Mouse (Mus musculus): ENCODE results near the gene Gapvd1.
"Not testable (repeated sequence)": the region's sequence is repeated elsewhere in the genome, so short reads cannot be mapped to it uniquely, and the experiment has no call there.

Gapvd1 gene

DNA sequence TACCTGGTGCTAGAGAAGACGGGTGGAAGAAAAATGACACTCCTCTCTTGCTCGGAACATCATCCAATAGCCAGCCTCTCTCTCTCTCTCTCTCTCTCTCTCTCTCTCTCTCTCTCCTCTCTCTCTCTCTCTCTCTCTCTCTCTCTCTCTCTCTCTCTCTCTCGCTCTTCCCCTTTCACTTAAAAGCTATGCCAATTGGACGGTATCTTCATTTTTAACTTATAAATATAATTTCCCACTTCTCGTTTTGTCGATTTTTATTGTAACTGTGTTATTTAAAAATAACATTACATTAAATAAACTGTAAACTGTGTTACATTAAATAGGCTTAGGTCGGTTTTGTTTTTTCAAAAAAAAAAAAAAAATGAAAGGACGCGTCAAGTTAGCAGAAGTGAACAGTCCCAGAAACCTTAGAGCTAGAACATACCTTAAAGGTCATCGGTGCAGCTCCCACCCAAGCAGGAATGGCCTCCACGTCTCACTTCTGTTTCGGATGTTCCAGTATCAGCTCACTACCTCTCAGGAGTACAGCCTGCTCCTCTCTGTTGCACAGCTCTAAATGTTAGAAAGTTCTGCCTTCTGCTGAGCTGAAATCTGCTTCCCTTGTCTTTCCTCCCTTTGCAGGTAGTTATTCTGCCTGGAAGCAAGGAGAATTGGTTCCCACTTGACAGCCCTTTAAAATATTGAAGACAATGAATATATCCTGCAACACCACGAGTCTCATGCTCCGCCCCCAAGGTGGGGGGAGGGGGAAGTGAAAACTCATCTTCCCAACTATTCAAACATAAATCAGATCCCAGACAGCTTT is at the start of gene Gapvd1:
TSS of gene Gapvd1 (minus strand) at position 682 of the 808 bp plus-strand sequence.
- peak; percentile 83 for DNase-seq (ENCODE audit: low spot score)

DNA sequence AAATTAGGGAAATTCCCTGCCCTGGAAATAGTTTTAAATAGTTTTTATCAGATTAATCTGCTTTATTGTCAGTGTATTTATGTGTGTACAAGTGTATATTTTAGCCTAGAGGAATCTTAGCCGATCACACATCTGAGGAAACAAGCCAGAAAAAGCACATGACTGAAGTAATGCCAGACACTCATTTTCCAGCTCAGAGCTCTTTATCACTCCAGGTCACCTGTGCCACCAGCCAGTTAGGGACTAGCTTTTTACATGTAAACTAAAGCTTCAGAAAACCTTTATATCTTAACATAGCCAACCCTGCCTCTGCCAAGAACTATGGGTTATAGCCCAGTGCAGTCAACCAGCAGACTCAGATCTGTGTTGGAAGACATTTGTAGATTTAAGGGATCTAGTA is 49.8 kb upstream of the Gapvd1 start:
- no peak for DNase-seq (ENCODE audit: low spot score)

DNA sequence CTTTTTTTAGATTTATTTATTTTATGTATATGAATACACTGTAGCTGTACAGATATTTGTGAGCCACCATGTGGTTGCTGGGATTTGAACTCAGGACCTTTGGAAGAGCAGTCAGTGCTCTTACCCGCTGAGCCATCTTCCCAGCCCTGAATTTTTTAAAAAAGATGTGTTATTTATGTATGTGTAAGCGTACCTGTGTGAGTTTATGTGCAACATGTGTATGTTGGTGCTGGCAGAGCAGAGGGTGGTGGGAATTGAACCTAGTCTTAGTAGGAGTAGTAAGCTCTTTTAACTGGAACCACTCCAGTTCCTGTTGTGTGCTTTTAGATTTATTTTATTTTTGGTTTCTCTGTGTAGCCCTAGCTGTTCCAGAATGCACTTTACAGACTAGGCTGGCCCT is 49.1 kb upstream of the Gapvd1 start:
- DNase-seq (ENCODE audit: low spot score): no peak

DNA sequence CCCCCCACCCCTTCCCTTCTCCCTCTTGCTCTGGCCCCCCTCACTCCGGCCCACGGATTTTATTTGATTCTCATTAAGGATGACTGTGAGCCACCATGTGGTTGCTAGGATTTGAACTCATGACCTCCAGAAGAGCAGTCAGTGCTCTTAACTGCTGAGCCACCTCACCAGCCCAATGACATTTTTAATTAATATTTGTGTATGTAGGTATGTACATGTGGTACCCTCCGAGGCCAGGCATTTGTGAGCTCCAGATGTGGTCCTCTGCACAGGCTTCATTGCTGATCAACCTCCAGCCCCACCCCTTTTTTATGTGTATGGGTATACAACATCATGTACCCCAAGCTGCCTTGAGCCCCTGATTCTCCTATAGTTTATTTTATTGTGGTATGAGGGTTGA is 48.7 kb upstream of the Gapvd1 start:
- DNase-seq (ENCODE audit: low spot score): no peak

DNA sequence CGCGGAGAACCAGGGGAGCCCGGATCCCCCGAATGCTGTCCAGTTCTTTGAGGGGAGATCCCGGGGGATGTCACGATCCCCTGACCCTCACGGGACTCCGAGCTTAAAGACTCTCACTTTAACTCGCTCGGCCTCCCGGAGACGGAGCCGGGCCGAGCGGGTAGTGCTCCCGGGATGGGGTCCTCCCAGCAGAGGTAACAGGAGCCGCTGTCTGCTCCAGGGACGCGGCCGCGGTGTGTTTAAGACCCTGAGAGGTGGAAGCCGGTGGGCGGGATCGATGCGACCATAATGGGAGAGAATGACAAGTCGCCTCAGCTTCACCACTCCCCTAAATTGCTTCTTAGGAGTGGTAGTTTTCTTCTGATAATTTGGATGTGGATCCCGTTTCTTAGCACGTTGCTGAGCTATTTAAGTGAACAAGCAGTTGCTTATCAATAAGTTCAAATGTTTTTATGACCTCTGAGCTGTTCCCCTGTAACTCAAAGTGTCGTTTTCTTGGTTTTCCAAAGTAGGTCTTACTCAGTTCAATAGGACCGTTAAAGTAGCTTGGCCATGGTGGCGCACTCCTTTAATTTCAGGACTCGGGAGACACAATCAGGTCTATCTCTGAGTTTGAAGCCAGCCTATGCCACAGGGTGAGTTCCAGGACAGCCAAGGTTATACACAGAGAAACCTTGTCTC is 47.7 kb upstream of the Gapvd1 start:
- peak; percentile 41 for DNase-seq (ENCODE audit: low spot score)

DNA sequence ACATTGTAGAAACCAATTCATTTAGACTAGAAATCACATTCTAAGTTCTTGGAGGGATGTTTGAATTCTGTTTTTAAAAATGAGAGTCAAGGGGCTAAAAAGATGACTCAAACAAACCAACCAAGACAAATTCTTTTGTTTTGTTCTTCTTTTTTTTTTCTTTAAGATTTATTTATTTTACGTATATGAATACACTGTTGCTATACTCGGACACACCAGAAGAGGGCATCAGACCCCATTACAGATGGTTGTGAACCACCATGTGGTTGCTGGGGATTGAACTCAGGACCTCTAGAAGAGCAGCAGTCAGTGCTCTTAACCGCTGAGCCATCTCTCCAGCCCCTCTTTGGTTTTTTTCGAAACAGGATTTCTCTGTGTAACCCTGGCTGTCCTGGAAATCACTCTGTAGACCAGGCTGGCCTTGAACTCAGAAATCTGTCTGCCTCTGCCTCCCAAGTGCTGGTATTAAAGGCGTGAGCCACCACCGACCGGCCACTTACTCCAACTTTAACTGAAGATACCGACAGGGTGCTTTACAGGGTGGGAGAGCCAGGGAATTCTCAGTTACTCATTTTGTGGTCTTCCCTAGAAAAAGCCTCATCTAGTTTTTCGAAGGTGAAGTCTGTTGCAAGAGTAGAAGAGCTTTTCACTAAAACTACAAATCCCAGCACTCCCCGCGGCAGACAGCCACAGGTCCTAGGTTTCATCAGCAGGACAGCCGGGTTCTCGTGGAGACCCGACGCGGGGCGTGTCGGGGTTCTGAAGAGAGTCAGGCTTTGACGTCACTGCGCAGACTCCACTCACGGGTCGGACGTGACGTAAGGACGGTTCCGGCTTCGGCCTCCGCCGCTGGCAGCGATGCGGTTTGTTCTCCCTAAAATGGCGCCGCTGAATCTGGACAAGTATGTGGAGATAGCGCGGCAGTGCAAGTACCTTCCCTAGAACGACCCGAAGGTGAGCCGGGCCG is 46.8 kb upstream of the Gapvd1 start:
- DNase-seq (ENCODE audit: low spot score): peak; percentile 100

DNA sequence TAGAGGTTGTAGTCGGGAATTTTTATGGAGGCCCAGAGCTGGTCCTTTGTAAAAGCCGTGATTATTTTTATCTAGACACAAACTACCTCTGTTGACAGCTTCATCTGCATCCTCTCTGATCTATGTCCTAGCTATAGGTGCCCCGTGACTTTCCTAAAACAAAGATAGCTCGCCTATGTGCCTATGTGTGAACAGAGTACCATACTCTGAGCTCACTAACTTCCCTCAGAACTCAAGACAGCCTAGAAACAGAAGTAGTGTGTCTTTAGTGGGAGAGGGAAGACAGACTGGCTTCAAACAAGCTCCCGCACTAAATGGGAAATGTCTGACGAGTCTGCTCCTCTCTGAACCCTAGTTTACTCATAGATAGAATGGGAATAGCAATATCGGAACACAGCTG is 45.3 kb upstream of the Gapvd1 start:
- DNase-seq (ENCODE audit: low spot score): no peak

DNA sequence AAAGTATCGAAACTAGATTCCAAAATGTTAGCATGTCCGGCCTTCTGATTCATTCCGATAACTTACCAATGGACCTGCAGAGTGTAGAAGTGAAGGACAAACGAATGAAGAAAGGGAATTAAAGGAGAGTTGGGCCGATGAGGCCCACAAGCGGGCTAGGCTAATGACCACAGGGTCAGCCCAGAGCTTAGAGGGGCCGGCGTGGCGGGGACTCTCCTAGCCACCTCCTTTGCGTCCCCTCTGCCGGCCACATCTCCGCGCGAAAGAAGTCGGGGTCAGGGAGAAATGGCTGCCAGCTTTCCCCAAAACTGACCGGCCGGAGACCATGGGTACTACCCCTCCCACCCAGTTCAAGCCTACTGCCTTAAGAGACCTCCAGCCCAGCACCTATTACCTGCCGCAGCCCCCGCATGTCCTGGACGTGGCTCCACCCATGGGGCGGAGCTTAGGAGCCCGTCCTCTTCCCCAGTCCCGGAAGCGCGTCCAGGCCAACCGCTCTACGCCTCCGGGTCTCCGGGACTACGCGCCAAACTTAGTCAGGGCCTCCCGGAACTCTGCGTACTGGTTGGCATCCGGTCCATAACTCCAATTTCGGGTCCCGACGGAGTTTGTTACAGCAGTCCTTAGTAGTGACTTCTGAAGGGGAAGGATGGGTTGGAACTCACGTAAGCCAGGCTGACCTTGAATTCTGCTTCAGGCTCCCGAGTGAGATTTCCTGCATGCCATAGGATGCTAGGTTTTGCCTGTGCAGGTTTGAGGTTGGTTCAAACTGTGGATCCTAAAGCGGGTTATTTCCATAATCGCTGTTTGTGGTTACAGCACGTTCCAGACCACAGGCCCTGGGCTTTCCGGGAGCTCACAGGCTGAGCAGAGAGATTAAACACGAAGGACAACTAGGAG is 44.6 kb upstream of the Gapvd1 start, which contains the start of gene Rabepk:
TSS of gene Rabepk (minus strand) at position 556 of the 900 bp plus-strand sequence.
- peak; percentile 93 for DNase-seq (ENCODE audit: low spot score)

DNA sequence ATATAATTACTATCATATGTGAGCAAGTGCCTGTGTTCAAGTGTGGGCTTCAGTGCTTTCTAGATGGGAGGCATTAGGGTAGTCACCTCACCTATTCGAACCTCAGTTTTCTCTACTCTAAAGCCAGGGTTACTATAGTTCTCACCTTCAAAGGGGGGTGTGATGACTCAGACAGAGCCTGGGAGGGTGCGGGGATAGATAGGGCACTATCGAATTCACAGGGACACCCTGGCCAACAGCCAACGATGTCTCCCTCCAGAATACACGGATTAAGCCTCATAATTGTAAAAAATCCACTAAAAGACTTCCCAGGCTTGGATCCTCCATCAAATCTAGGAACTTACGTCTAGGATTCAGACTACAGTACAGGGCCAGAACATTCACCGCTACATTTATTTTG is 40.4 kb upstream of the Gapvd1 start:
- no peak for DNase-seq (ENCODE audit: low spot score)

DNA sequence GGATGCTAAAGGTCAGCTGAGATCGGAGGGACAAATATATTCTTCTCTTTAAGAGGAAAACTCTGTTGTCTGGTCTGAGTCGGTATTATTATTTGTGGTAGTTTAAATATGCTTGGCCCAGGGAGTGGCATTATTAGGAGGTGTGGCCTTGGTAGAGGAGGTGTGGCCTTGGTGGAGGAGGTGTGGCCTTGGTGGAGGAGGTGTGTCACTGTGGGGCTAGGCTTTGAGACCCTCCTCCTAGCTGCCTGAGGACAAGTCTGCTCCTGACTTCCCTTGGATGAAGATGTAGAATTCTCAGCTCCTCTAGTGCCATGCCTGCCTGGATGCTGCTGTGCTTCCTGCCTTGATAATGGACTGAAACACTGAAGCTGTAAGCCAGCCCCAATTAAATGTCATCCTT is 39.5 kb upstream of the Gapvd1 start:
- DNase-seq (ENCODE audit: low spot score): no peak

DNA sequence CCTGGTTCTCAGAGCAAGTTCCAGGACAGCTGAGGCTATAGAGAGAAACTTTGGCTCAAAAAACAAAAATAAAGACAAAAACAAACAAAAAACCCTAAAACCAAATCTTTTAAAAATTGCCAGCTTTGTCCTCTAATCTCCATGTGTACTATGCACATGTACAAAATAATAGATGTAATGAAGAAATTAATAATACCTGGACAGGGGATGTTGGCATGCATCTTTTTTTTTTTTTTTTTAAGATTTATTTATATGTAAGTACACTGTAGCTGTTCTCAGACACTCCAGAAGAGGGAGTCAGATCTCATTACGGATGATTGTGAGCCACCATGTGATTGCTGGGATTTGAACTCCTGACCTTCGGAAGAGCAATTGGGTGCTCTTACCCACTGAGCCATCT is 37.5 kb upstream of the Gapvd1 start:
- not testable (repeated sequence) for DNase-seq (ENCODE audit: low spot score)

DNA sequence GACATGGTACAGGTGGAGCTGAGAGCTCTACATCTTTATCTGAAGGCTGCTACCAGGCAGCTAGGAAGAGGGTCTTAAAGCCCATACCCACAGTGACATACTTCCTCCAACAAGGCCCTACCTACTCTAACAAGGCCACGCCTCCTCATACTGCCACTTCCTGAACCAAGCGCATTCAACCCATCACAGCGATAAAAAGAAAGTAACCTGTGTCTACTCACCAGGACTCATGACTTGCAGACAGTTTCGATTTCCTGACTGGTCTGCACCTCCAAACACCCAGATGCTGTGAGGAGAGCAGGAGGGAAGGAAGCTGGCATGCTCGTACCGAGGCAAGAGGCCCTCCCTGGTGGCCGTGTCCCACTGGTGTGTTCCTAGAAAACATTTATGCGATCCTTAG is 35.2 kb upstream of the Gapvd1 start:
- no peak for DNase-seq (ENCODE audit: low spot score)

DNA sequence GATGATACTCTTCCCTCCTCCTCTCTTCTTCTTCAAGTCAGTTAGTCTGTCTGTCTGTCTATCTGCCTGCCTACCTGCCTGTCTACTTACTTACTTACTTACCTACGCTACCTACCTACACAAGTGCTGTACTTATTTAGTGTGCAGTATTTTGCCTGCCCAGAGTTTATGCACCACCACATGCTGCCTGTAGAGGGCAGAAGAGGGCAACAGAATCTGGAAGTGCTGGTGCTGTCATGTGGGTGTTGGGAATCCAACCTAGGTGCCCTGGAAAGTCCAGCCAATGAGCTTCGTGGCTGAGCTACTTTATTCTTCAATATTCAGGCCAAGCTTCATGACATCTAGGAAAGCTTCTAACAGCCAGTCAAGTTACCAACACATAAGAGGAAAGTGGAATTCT is 29.1 kb upstream of the Gapvd1 start:
- DNase-seq (ENCODE audit: low spot score): peak; percentile 62

DNA sequence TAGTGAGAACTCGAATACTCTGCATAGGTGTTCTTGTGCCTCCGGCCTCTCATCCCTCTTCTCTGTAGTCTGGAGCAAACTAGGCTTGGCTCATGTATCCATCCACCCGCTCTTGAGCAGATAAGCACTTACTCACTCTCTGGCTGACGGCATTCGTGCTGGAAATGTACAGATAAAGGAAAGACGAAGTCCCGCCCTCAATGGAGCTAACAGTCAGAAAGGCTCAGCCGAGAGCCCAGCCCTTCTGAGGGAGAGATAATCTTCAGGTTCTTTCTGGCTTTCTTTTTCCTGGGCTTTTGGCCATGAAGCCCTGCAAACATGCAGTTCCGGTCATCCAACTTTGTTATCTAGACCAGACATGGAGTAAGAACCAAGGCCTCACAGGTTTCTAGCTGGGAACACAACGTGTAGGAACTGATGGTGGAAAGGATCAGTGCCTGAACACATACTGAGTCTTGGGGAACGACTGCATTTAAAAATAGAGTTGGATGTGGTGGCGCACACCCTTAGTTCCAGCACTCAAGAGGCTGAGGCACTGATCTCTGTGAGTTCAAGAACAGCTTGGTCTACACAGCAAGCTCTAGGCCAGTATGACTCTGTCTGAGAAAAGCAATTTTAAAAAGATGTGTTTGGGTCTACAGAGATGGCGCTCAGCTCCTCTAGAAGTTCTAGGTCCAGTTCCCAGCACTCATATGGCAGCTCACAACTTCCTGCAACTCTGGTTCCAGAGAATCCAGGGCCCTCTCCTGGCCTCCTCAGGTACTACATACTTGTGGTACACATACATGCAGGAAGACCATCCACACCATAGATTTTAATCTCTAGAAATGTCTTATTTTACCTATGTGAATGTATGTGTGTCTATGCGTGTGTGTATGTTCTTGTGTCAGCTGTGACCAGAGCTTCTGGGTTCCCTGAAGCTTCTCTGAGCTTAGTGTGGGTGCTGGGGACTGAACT is 28.3 kb upstream of the Gapvd1 start:
- no peak for DNase-seq (ENCODE audit: low spot score)

DNA sequence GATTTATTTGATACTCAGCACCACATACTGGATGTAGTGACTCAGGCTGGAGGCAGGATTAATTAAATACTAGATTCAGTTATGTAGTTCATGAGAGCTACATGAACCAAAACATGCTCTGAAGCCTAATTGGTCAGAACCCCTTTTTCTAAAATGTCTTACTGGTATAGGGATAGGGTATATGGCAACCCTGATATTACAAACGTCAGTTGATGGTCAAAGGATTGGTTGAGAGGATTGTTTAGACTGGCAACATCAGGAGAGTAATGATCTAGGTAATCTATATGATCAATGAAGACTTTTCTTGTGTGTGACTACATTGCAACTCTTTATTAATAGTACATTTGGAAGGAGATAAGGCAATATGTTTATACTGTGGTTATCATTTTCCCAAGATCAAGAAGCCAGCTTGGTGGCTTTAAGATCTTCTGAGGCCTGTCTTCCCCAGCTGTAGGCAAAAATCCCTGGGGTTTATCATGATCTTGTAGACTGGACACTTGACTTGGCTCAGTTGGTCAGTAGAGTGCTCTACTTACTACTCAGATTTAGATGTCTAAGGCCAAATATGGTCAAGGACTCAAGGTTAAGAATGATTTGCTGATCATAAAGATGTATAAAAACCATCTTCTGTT is 22.3 kb upstream of the Gapvd1 start:
- no peak for DNase-seq (ENCODE audit: low spot score)

DNA sequence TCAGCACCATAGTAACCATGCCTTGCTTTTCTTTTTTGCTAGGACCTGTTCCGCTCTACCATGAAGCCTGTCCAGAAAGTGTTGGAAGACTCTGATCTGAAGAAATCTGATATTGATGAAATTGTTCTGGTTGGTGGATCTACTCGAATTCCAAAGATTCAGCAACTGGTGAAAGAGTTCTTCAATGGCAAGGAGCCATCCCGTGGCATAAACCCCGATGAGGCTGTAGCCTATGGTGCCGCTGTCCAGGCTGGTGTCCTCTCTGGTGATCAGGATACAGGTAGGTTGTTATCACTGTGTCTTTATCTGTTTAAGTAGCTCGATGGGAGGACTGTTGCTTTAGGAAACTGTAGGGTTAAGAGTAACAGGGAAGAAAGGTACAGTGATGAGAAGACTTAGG is 19.5 kb upstream of the Gapvd1 start:
- no peak for DNase-seq (ENCODE audit: low spot score)

DNA sequence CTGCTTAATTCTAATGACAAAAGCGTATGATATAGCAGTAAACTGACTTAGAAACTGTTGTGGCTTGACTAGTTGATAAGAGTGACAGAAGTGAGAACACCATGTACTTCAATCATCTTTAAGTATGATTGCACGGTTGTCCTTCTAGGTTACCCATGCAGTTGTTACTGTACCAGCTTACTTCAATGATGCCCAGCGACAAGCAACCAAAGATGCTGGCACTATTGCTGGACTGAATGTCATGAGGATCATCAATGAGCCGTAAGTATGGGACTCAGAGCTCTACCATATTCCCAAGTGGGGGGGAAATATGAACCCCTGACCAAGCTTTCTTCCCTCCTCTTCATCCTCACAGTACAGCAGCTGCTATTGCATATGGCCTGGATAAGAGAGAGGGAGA is 18.6 kb upstream of the Gapvd1 start:
- no peak for DNase-seq (ENCODE audit: low spot score)

DNA sequence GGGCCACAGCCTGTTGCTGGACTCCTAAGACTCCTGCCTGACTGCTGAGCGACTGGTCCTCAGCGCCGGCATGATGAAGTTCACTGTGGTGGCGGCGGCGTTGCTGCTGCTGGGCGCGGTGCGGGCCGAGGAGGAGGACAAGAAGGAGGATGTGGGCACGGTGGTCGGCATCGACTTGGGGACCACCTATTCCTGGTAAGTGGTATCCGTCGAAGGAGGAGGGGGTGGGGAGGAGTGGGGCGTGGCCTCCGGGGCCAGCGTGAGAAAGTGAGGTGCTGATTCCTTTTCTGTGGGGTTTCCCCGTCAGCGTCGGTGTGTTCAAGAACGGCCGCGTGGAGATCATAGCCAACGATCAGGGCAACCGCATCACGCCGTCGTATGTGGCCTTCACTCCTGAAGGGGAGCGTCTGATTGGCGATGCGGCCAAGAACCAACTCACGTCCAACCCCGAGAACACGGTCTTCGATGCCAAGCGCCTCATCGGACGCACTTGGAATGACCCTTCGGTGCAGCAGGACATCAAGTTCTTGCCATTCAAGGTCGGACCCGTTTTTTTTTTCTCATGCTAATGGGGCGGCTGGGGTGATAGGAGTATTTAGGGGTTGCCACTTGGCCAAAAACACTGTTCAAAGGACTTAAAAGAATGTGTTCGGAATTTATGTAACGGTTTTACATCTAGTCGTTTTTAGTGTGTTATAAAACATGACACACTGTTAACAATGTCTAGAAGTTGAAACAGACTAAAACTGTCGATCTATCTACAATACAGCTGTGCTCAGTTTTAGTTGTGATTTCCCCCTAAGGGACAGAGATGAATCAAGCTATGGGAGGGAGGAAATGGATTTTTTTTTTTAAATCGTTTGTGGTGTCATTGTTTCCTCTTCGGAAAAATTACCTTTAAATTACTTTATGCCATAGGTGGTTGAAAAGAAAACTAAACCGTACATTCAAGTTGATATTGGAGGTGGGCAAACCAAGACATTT is 17.5 kb upstream of the Gapvd1 start:
- peak; percentile 65 for DNase-seq (ENCODE audit: low spot score)

All from embryo, embryonic 10.5 days (tissue).